Mouse (Mus musculus): ENCODE data around the gene Rnasek.
A peak's percentile ranks its signal among the peaks of the same experiment; 100 is the strongest.

Rnasek gene

GRCm38 (mm10) chr11:70239541-70240279, at the start of gene Rnasek, which contains the start of gene Gm21988:
Gene Rnasek, minus strand, starts transcription at chr11:70239842.
Gene Gm21988, minus strand, starts transcription at chr11:70239830.
- DNase-seq (ENCODE audit: low spot score), result peak; percentile 92

- DNase-seq (ENCODE audit: low spot score), result no peak
Measured at GRCm38 (mm10) chr11:70289236-70289635, 49.6 kb upstream of the Rnasek start.

GRCm38 (mm10) chr11:70288102-70288501, 48.5 kb upstream of the Rnasek start:
- no peak for DNase-seq (ENCODE audit: low spot score)

GRCm38 (mm10) chr11:70285686-70286085, 46.0 kb upstream of the Rnasek start:
- DNase-seq (ENCODE audit: low spot score), result no peak

GRCm38 (mm10) chr11:70284757-70285156, 45.1 kb upstream of the Rnasek start:
- DNase-seq (ENCODE audit: low spot score), result no peak

- DNase-seq (ENCODE audit: low spot score), result no peak
Measured at GRCm38 (mm10) chr11:70283666-70284065, 44.0 kb upstream of the Rnasek start.

GRCm38 (mm10) chr11:70280441-70280840, 40.8 kb upstream of the Rnasek start:
- no peak for DNase-seq (ENCODE audit: low spot score)

- DNase-seq (ENCODE audit: low spot score), result no peak
Measured at GRCm38 (mm10) chr11:70278961-70279360, 39.3 kb upstream of the Rnasek start.

- DNase-seq (ENCODE audit: low spot score), result no peak
Measured at GRCm38 (mm10) chr11:70271641-70272040, 32.0 kb upstream of the Rnasek start.

GRCm38 (mm10) chr11:70266405-70266804, 26.8 kb upstream of the Rnasek start:
- DNase-seq (ENCODE audit: low spot score), result no peak

GRCm38 (mm10) chr11:70265819-70266218, 26.2 kb upstream of the Rnasek start:
- no peak for DNase-seq (ENCODE audit: low spot score)

GRCm38 (mm10) chr11:70265252-70265651, 25.6 kb upstream of the Rnasek start:
- DNase-seq (ENCODE audit: low spot score), result no peak

GRCm38 (mm10) chr11:70259035-70259434, 19.4 kb upstream of the Rnasek start:
- DNase-seq (ENCODE audit: low spot score), result no peak

- peak; percentile 64 for DNase-seq (ENCODE audit: low spot score)
Measured at GRCm38 (mm10) chr11:70254931-70255531, 15.4 kb upstream of the Rnasek start, which contains the start of gene Alox12. Gene Alox12, minus strand, starts transcription at chr11:70255353.

- DNase-seq (ENCODE audit: low spot score), result no peak
Measured at GRCm38 (mm10) chr11:70254337-70254736, 14.7 kb upstream of the Rnasek start.

GRCm38 (mm10) chr11:70251853-70252252, 12.2 kb upstream of the Rnasek start:
- DNase-seq (ENCODE audit: low spot score), result no peak

- no peak for DNase-seq (ENCODE audit: low spot score)
Measured at GRCm38 (mm10) chr11:70250150-70250549, 10.5 kb upstream of the Rnasek start.

- DNase-seq (ENCODE audit: low spot score), result peak; percentile 86
Measured at GRCm38 (mm10) chr11:70247136-70247845, 7.6 kb upstream of the Rnasek start.

GRCm38 (mm10) chr11:70242591-70242990, 2.9 kb upstream of the Rnasek start:
- DNase-seq (ENCODE audit: low spot score), result no peak

GRCm38 (mm10) chr11:70238591-70239440, 826 bp downstream of the Rnasek start:
- peak; percentile 26 for DNase-seq (ENCODE audit: low spot score)

- peak; percentile 97 for DNase-seq (ENCODE audit: low spot score)
Measured at GRCm38 (mm10) chr11:70237457-70238167, 2.0 kb downstream of the Rnasek start, which contains the start of gene 0610010K14Rik. Gene 0610010K14Rik, minus strand, starts transcription at chr11:70237914.
